Mouse (Mus musculus): ENCODE measurements around the gene Dpf1.

GRCm38 (mm10) chr7:29335276-29335675 lies 31.5 kb downstream of the Dpf1 start:
- TF ChIP-seq CTCF (IDR thresholded peaks at IDR 0.05; ENCODE audit: extremely low read depth, insufficient read depth, insufficient read length, insufficient replicate concordance), result no peak
- no peak for TF ChIP-seq POLR2A (IDR thresholded peaks at IDR 0.05; ENCODE audit: low read depth, low read length)

Measured in spleen, adult 2 months (tissue).